Mouse (Mus musculus): ENCODE data around the gene Myo3b. TPM values are rescaled to one million over a fixed set of nuclear protein-coding genes. Genes with fewer than 3 reads are reported as not detected.

The Myo3b gene
- total RNA-seq, 2 experiments from 2014 or later = not detected

DNA sequence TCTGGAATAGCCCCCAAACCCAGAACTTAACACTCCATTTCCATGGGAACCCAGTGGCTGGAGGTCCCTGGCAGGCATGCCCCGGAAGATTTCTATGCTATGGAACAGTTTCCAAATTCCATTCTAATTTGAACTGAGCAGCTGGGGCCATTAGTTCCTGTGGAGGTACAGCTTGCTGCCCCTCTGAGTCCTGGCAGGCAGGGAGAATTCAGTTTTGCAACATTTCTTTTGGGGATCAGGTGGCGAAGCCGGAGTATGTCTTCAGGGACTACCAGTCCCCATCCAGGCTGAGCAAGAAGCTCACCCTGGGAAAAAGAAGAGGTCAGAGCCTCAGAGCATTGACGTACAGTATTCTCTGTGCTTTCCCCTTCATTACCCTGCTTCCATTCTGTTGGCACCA is 94.4 kb downstream of the Myo3b start:
- DNase-seq = no peak

DNA sequence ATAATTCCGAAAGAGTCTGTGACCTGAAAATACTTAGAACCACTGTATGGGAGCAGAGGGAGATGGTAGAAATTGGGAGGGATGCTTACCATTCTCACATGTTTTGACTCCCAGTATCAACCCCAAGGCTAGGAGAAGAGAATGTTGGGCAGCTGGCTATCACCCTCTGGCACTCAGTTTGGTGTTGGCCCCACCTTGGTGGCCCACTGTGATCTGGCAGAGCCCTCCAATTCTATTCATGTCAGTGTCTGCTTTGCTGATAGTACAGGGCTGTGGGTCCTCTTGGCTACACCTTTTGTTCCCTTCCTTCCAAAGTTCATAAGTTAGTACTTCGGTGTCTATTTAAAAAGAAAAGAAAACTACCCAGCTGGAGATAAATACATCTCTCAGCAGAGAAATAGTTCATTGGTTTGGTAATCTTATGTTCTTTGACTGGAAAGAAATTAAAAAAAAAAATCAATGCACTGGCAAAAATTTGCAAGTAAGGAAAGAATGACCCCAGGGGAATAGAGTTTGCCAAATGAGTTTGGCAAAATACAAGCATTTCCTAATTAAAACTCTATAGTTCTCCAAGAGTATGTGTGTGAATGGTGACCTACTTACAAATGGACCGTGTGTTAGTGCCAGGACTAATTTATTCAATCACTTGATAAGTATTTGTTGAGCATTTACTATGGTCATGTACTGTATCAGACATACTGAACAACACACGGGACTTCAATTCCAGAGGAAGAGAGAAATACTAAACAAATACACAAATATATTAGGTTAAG is 98.5 kb downstream of the Myo3b start:
- DNase-seq = no peak

- no peak for DNase-seq
Measured at GRCm38 (mm10) chr2:70143543-70144188, 104.7 kb downstream of the Myo3b start.

- DNase-seq = no peak
Measured at GRCm38 (mm10) chr2:70146993-70147581, 108.2 kb downstream of the Myo3b start.

- DNase-seq = no peak
Measured at GRCm38 (mm10) chr2:70148821-70149510, 110.0 kb downstream of the Myo3b start.

DNA sequence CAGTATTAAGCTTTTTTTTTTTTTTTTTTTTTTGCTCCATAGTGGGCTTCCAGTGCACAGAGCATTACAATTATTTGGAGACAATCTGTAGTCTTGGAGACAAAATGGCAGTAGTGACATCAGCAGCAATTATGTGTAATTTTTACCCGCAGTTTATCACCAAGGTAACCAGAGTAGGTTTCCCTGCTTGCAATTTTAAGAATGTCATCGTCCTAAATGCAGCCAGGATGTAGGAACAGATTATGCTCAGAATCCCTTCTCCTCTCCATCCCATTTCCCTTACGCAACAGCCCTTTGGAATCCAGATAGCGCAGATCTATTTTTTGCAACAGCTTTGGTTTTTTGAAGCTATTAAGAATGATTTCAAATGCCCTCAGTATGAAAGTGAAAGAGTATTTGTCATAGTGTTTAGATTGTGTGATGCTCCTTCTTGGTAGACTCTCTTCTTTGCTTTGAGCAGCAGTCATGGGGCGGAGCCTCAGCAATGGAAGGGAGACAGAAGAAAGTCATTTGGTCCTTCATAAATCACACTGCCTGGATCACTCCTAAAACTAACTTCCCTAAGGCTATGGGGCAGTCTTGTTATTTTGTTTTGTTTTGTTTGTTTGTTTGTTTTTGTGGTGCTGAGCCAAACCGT is 111.6 kb downstream of the Myo3b start:
- no peak for DNase-seq

- no peak for DNase-seq
Measured at GRCm38 (mm10) chr2:70151930-70152329, 113.0 kb downstream of the Myo3b start.

DNA sequence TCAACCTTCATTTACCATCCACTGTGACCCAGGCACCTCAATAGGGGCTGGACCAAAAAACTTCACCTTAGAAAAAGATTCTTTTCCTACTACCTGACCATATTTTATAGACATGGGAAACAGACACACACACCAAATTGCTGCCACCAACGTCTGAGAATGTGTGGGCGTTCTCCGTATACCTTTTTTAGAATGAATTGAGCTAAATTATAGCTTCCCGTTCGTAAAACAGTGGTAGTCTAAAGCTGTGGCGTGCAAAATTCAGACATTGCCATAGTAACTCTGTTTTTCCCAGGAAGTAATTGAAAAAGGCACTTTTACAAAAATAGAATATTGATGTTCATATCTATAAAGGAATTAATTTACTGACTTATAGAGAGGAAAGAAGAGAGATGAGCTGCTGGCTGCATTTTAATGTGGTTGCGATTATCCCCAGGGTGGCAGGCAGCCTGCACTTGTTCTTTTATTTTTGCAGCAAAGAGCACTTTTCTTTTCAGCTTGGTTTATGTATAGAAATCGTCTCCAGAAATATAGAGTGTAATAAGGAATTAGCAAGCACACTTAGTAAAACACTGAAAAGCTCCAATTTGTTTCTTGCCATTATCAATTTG is 116.4 kb downstream of the Myo3b start:
- no peak for DNase-seq

GRCm38 (mm10) chr2:70159543-70159942 is 120.6 kb downstream of the Myo3b start:
- DNase-seq = no peak

- DNase-seq = no peak
Measured at GRCm38 (mm10) chr2:70166231-70166630, 127.3 kb downstream of the Myo3b start.

GRCm38 (mm10) chr2:70167944-70168935 is 129.3 kb downstream of the Myo3b start:
- DNase-seq = no peak

DNA sequence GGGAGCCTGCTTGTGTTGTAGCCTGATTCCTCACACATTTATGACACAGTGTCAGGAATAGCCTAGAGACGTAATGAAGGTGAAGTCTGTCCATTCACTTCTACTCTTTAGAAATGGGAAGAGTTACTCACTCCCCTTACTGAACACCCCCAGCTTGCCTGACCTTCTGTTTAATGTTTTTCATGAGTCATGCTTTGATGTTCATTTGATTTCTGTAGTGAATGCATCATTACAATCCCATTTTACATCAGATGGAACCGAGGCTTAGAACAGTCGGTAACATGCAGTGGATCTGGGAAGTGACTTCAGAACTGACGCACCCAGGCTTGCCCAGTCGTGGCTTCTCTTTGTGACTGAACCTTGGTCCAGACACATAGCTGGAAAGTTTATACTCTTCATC is 131.5 kb downstream of the Myo3b start:
- DNase-seq = no peak

DNA sequence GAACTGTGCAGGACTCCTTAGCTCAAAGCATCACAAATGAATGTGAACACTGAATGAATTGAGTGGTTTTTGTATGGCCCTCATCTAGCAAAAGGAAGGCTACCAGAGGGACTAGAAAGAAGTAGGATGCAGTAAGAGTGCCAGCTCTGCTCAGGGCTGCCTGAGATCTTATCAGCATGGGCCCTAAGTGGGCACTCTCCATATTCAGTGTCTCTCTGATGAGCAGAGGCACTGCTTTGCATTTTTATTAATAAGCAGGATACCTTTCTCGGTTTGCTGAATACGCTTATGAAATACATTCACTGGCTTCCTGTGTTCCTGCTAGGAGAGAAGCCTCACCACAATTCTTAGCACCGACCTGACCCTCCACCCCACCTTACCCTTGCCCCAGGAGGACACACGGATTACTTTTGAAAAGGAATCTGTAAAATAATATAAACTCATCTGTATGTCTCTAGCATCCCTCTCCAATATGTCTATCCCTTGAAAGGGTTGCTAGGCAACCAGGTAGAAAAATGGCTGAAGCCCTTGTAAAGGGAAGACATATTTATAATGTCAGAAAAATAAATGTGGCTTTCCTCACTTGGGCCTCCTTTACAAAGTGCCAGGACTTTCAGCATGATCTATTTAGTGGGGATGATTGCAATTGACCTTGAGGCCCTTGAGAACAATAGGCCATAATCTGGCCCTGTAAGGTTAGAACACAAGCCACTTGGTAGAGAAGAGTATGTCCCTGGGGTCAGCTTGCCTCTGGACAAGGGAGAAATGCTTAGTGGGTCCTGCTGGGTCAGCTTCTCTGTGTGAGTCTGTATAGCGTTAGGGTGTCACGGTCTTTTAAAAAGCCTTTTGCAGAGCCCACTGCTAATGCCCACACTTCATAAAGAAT is 138.1 kb downstream of the Myo3b start:
- no peak for DNase-seq

DNA sequence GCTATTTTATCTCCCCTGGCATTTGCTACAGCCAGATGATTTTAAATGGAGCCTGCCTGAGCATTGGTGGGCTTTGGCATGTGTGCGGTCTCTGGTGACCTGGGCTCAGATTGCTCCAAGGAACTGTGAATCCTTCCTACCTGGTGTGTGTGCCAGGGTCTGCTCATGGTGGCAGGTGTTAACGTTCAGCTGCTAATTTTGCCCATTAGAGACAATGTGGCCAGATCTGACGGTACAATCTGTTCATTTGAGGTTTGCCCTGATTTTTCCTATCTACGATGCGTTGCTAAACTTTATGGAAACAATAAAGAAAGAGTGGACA is 138.7 kb downstream of the Myo3b start:
- no peak for DNase-seq

- no peak for DNase-seq
Measured at GRCm38 (mm10) chr2:70178241-70178640, 139.3 kb downstream of the Myo3b start.

DNA sequence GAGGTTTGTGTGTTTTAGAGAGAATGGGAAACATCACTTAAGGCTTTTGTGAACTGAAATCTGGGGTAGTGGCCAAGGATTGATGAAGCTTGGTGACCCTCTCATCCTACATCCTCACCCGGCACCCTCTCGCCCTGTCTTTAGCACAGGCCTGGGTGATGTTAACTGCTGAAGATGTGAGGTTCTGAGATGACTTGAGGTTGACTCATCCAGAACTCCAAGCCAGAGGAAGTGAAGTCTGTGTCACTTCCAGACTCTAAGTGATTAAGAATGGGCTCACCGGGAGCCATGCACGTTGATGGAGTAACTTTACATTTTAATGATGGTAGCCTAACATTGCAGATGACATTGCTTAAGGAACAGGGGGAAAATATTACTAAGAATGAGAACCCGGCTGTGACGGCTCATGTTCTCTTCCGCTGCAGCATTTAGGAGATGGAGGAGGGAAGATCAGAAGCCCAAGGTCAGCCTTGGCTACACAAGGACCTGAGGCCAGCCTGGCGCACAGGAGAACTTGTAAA is 143.3 kb downstream of the Myo3b start:
- DNase-seq = no peak

- no peak for DNase-seq
Measured at GRCm38 (mm10) chr2:70187040-70187439, 148.1 kb downstream of the Myo3b start.

DNA sequence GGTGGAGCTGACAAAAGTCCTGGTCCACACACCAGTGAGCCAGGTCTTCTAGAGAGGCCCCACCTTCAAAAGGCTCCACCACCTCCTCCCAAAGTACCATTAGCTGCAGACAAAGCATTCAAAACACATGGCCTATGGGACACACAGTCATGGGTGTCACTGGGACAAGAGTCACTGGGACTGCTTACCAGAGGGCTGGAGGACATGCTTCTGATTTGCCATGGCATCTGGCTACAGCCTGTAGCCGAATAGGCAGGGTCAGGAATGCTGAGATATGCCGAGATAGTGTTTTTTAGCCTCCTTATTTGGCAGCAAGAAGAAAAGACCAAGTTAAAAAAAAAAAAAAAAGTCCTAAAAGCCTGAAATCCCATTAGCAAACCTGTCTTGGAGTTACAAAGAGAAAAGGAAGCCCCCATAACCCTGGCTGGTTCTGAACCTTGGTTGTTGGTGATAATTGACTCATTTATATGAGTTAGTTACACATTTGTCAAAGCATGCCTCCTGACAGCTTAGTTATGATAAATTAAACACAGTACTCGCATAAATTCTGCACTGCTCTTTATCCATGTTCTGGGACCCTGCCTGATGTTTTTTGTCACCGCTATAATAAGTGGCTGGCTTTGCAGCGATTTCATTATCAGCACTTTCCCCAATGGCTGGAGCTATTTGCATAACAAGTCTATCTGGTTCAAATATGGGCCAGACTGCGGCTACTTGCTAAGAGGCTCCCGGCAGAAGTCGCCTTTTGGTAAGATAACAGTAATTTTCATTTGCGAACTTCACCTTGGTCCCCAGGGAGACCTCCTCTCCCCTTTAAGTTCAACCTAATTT is 156.7 kb downstream of the Myo3b start:
- no peak for DNase-seq

All from gastrocnemius, postnatal 25 days (tissue).